Mouse (Mus musculus) ovary, postnatal 36 days (tissue): ENCODE results near the gene U2surp.
"Not testable (repeated sequence)": the region's sequence is repeated elsewhere in the genome, so short reads cannot be mapped to it uniquely, and the experiment has no call there.

Experiments used
- DNase-seq: peaks from one replicate; pipeline ENCODE4 v3.0.0; 2022; ENCODE audit warnings: low spot score, mixed read lengths

U2surp gene

DNA sequence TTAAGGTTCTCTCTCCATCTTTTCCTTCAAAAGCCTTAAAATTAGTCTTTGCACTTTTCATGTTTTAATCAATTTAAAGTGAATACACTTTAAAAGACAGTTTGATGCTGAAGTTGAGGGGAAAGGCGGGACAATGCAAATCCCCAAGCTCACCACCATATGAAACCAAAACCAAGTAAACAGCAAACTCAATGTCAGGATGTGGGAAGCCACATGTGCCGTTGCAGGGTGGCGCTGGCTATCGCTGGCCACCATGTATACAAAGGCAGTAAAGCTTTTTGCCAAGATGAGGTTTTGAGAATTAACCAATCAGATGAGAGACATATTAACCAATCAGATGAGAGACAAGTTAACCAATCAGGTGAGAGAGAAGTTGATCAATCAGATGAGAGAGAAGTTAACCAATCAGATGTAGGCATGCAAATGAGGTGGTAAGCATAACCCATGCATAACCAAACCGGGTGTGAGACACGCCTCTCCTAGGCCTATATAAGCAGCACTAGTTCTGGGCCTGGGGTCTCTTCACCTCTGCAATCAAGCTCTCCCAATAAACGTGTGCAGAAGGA is 42.7 kb downstream of the U2surp start:
- DNase-seq, result not testable (repeated sequence)

DNA sequence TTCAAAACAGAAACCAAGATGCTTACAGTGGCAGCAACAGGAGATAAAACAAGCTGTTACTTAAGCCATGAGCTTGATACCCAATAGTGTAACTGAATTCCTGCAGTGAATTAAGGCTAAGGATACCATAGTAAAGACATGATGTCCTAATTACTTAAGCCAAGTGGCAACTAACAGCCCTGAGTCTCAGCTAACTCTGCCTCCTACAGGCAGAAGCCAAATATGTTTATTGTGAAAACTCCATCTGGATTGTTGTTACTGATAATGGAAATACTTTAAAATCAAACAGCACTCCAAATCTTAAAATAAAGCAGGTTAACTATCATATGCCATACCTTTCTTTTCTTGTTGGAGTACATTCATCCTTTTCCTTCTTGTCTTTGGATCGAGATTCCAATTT is 47.8 kb downstream of the U2surp start:
- no peak for DNase-seq

DNA sequence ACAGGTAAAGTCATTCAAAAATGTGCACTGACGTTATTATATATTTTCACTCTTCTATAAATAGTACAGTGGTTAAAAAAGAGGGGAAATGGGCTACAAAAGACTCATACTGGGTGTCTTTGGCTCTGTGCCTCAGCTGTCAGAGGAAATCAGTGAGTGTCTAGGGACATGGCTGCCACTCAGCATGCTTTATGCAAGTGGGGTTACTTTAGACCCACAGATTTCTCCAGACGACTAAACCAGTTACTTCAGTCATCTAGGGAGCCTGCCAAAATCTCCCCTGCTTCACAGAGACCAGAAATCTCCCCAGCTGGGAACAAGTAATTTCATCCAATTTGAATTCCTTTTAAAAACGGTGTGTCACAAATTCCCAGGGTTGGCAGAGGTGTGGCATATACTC is 59.9 kb downstream of the U2surp start:
- no peak for DNase-seq

DNA sequence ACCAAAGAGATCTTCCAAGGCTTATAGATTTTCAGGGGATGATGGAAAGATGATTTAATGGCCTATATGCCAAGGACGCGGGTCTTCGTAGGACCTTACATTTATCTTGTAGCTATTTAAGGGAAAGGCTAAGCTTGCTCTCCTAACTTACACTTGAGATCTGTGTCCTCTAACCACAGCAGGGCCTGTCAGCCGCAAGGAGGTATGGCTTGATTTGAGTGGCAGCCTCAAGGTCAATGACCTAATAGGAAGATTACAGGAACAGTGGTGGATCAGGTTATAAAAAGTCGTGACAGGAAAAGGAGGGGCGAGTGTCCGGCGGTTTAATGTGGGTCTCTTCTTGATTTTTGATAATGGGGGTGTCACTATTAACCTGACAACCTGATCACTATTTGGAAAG is 61.2 kb downstream of the U2surp start:
- DNase-seq, result no peak

DNA sequence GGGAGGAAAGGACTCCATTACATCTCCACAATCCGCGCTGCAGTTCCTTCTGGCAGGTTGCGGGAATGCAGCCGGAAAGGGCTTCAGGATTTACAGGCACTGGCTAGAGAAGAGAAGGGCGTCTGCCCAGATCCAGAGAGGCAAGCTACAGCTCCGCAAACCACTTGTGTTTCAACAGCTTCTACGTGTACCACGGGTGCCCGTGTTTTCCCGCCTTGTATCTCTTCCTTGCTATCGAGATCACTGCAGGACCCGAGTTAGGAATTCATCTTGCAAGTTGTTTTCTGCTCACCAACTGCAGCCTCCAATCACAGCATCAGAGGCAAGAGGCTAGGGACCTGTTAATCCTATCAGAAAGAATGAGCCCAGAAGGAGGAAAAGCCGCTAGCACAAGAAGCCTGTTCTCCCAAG is 69.5 kb downstream of the U2surp start:
- peak; percentile 28 for DNase-seq

DNA sequence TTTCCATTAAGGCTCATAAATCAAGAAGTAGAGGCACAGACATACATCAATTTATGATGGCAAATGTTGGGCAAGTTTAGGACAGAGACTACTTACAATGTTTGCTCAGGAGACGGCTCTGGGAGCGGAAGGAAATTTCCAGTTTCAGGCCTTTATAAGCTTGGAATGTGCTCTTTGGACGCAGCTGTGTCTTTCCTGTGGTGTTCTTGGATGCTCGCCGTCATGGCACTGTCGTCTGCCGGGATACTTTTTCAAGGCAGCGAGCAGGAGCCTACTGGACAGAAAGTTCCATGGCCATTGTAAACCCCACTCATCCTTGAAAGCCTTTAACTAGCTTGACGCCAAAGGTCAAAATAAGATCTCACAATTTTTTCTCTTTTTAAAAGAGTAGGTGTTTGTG is 73.9 kb downstream of the U2surp start:
- no peak for DNase-seq

DNA sequence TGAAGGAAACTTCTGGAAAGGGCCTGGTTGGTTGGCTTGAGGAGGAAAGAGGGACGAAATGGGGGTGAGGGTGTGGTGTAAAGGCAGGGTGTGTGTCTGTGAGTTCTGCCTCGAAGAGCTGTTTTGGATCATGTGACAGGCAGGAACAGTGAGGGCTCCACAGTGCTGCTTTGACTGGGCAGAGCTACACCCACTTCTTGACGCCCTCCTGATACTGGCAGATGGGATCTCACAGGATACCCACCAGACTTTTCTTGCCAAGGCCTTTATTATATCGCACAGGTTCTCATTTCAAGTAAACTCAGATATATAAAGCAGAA is 75.5 kb downstream of the U2surp start:
- DNase-seq, result no peak

DNA sequence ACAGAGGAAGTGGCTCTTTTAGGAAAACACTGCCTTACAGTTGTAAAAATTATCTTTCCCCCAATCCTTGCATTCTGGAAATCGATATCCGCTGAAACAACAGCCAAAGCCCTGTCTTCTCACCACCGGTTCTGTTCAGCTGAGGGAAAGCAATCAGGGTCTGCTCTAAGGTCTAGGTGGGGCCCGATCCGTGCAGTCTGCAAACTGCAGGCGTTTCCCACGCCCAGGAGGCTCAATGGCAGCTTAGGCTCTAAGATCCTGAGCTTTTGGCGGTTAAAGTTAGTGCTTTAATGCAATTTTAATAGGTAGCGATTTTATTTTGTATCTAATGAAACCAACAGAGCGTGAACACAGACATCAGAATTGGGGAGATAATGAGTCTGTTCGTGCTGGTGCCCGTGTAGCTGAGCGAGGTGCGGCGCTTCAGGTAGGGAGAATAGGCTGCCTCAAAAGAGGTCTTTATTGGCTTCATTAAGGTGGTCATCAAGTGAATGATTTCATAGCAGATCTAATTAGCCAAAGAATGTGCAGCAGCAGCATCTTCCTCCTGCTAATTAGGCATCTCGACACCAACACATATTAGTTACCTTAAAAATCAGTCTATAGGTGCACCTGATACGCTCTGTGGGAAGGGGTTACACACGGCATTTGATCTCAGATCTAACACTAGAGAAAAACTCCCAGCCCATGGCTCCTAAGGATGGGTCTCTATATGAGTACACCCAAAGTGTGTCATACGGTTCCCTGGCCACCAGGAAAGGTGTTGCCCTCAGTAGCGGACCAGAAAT is 76.1 kb downstream of the U2surp start:
- DNase-seq, result no peak

DNA sequence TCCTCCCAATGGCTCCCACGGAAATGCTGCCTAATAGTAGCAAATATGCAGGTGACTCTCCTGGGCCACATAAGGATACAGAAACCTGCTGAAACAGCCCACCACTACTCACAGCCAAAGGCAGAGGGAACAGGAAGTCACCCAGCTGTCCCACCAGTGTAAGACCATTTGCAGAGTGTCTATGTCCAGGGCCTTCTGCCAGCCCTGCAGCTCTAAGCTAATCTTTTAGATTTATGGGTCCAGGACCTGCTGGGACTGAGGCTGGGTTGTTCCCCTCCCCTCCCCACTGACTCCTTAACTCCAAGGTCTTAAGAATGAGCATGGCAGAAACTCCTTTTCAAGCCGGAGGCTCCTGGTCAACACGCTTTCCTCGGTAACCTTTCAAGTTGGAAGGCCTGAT is 83.5 kb downstream of the U2surp start:
- no peak for DNase-seq

DNA sequence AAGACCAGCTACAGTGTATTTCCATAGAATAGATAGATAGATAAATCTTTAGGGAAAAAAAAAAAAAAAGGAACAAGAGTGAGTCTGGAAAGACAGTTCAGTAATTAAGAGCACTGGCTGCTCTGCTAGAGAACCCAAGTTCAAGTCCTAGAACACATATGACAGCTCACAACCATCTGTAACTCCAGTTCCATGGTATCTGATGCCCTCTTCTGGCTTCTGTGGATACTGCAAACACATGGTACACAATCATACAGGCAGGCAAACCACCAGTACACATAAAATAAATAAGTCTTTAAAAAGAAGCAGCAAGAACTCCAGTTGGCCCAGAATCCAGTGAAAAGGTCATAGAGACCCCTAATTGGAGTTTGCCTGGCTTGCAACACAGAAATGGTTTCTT is 97.9 kb downstream of the U2surp start:
- no peak for DNase-seq

DNA sequence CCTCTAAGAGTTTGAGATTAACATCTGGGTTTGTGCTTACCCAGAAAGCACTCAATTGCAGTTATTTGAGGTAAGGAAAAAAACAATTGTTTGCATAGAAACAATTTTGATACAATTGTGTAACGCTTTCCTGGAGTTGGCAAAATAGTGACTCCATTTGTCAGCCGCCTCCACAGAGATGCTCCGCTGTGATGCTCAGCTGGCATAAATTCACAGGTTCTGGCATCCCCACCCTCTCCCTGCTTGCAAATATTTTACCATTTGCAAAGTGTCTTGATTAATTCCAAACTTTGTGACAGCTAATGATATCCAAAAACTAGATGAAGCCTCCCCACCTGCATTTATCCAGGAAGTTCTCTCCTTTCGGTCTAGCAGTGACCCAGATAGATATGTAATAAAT is 99.7 kb downstream of the U2surp start:
- no peak for DNase-seq

DNA sequence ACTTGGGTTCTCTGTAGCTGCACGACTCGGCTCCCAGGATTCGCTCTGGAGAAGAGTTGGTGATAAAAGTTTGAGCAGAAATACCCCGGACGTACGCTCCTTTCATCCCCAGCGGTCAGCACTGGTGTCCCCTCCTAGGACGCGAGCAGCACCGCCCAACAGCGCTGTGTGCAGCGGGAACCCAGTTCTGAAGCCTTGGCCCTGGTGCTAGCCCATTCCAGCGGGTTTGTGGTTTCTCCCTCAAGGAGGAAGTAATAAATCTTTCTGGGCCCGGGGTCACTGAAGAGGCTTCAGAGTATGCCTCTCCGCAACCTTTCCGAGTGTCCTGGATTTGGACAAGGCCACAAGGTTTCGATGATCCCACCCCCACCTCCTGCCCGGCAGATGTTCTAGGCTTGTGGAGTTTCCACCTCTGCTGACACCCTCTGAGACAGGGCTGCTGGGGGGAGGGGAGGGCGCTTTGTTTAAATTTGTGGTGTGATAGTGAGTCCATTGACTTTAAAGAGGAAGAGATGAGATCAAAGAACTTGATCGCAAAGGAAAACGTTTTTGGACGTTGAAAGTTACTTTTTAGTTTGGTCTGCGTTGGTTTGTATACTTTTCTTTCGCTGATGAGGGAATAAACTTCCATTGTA is 104.1 kb downstream of the U2surp start:
- DNase-seq, result peak; percentile 6
